In genomic region chr10:130363438-130364164, GRCm38 (mm10) we compare ENCODE assay signal across 9 mouse cellular contexts. TPM values are rescaled to one million over a fixed set of nuclear protein-coding genes. Genes with fewer than 3 reads are reported as not detected.
DNase-seq lines count a peak whose midpoint lies in the region; ATAC-seq and TF ChIP-seq lines count a peak whose summit lies in the region.
"Had no signal": no experiment of that assay in that cellular context is flagged by ENCODE, and none has a peak within 500 bp of the region (broad histone marks: within the 10 kb centered on the region; RNA-seq: fewer than 3 reads in every experiment).

No protein-coding gene starts in this region.

- no peak for TF ChIP-seq EP300 in stomach, postnatal 0 days (optimal IDR thresholded peaks at IDR 0.05)

- H3K36me3 ChIP-seq in intestine, embryonic 15.5 days = no peaks in the 10 kb centered on the region
- H3K36me3 ChIP-seq in stomach, postnatal 0 days (ENCODE audit: control insufficient read depth, insufficient read depth, low read length) = no peaks in the 10 kb centered on the region
- H3K36me3 ChIP-seq: liver, embryonic 13.5 days had no signal

- 55% methylated on average over 2 of the region's 2 CpGs for WGBS in intestine, embryonic 15.5 days
- WGBS in stomach, postnatal 0 days = 50% methylated on average over 2 of the region's 2 CpGs

- DNase-seq in gastrocnemius, adult 2 months = no peak
- no peak for DNase-seq in gastrocnemius, postnatal 14 days
- peak; percentile 53 for DNase-seq in CD4-positive helper T cell, adult 2 months (ENCODE audit: low read depth, low spot score)
- no peak for DNase-seq in stomach, postnatal 0 days (ENCODE audit: low spot score)
- DNase-seq in cerebellum, adult 11 months = no peak
- no peak for DNase-seq in kidney, postnatal 25 days
- DNase-seq: liver, embryonic 13.5 days had no signal

- no peak overlapping the region for H3K9ac ChIP-seq in intestine, embryonic 15.5 days
- no peak overlapping the region for H3K9ac ChIP-seq in stomach, postnatal 0 days (ENCODE audit: low read length)
- H3K9ac ChIP-seq: liver, embryonic 13.5 days had no signal

- no peaks in the 10 kb centered on the region for H3K27me3 ChIP-seq in intestine, embryonic 15.5 days (replicated peaks)
- H3K27me3 ChIP-seq in stomach, postnatal 0 days (ENCODE audit: control insufficient read depth, insufficient read depth, low read length) = no peaks in the 10 kb centered on the region
- H3K27me3 ChIP-seq: liver, embryonic 13.5 days had no signal

- intact Hi-C loops in gastrocnemius, adult 2 months (cut with DNase I) = no loop called here
- intact Hi-C loops in gastrocnemius, postnatal 14 days (cut with DNase I; ENCODE audit: low total_unique reads) = no loop called here

- peak; percentile 94 for ATAC-seq in common myeloid progenitor, adult 5-6 weeks (replicated peaks; ENCODE audit: low read depth, poor library complexity, severe bottlenecking)
- ATAC-seq in intestine, embryonic 15.5 days = peak; percentile 71; the same call in 1 of the 2 replicates
- ATAC-seq in stomach, postnatal 0 days (ENCODE audit: low FRiP score, low TSS enrichment) = no peak

- H3K4me2 ChIP-seq in intestine, embryonic 15.5 days (replicated peaks) = no peak overlapping the region
- H3K4me2 ChIP-seq in stomach, postnatal 0 days (replicated peaks; ENCODE audit: low read depth) = no peak overlapping the region
- H3K4me2 ChIP-seq: liver, embryonic 13.5 days had no signal

- H3K27ac ChIP-seq in gastrocnemius, adult 2 months = no peak overlapping the region
- H3K27ac ChIP-seq in intestine, embryonic 15.5 days = no peak overlapping the region
- H3K27ac ChIP-seq in stomach, postnatal 0 days (replicated peaks) = no peak overlapping the region
- H3K27ac ChIP-seq: liver, embryonic 13.5 days had no signal

- no peaks in the 10 kb centered on the region for H3K9me3 ChIP-seq in intestine, embryonic 15.5 days
- no peaks in the 10 kb centered on the region for H3K9me3 ChIP-seq in stomach, postnatal 0 days (ENCODE audit: control insufficient read depth, low read length)
- H3K9me3 ChIP-seq: liver, embryonic 13.5 days had no signal

- H3K4me3 ChIP-seq in gastrocnemius, adult 2 months = no peak overlapping the region
- H3K4me3 ChIP-seq in intestine, embryonic 15.5 days (replicated peaks) = no peak overlapping the region
- H3K4me3 ChIP-seq in stomach, postnatal 0 days (ENCODE audit: low read depth, low read length) = no peak overlapping the region
- H3K4me3 ChIP-seq: liver, embryonic 13.5 days had no signal

- no peaks in the 10 kb centered on the region for H3K4me1 ChIP-seq in intestine, embryonic 15.5 days (replicated peaks)
- no peaks in the 10 kb centered on the region for H3K4me1 ChIP-seq in stomach, postnatal 0 days (replicated peaks; ENCODE audit: control insufficient read depth, insufficient read depth)
- H3K4me1 ChIP-seq: liver, embryonic 13.5 days had no signal

- TF ChIP-seq CTCF in gastrocnemius, adult 2 months (IDR thresholded peaks at IDR 0.05) = peak; percentile 28; the same call in 1 of the 2 replicates
- peak; percentile 70 for TF ChIP-seq CTCF in stomach, postnatal 0 days (IDR thresholded peaks at IDR 0.05; ENCODE audit: low read depth)

RNA-seq across cellular contexts. Expression of gene Vmn2r84, which starts 30.5 kb away (rescaled TPM):
- not detected for total RNA-seq in gastrocnemius, adult 2 months (2021)
- total RNA-seq in gastrocnemius, postnatal 14 days (2021) = not detected
- under 0.01 TPM in 1 of 2 replicates, not detected in the other for total RNA-seq in common myeloid progenitor, adult 5-6 weeks (2017)
- not detected in 2 replicates for polyA plus RNA-seq in intestine, embryonic 15.5 days (2015; fragmentation: Nextera tagmentation; extraction: Ambion mirVana)
- polyA plus RNA-seq in stomach, postnatal 0 days (2015; fragmentation: Nextera tagmentation; extraction: Ambion mirVana) = 0.01 TPM in 1 of 2 replicates, not detected in the other

RNA-seq across cellular contexts. Expression of gene Tespa1, which starts 40.9 kb away (rescaled TPM):
- total RNA-seq in gastrocnemius, adult 2 months (2021) = under 1 TPM; 0.28 to 0.59 TPM
- total RNA-seq in gastrocnemius, postnatal 14 days (2021) = under 1 TPM; 0.53 to 0.55 TPM
- 85.8 and 126 TPM in 2 replicates for total RNA-seq in common myeloid progenitor, adult 5-6 weeks (2017)
- 1.2 and 1.3 TPM in 2 replicates for polyA plus RNA-seq in intestine, embryonic 15.5 days (2015; fragmentation: Nextera tagmentation; extraction: Ambion mirVana)
- 0.13 and 0.21 TPM in 2 replicates for polyA plus RNA-seq in stomach, postnatal 0 days (2015; fragmentation: Nextera tagmentation; extraction: Ambion mirVana)

Comparison
In these comparisons a context has a peak if more than half of its experiments do, and no peak if none do; other contexts are left out.
1. RNA of gene Tespa1, which starts 40.9 kb away (total RNA-seq): 85.8 to 126 TPM in common myeloid progenitor, adult 5-6 weeks; 0.28 to 0.59 TPM in gastrocnemius, adult 2 months and 0.53 to 0.55 TPM in gastrocnemius, postnatal 14 days; every median in the first group is over 10 times any median in the second.